Mouse (Mus musculus): Measurements from ENCODE around the gene Tesc.
A peak's percentile ranks its signal among the peaks of the same experiment; 100 is the strongest.

The Tesc gene

DNA sequence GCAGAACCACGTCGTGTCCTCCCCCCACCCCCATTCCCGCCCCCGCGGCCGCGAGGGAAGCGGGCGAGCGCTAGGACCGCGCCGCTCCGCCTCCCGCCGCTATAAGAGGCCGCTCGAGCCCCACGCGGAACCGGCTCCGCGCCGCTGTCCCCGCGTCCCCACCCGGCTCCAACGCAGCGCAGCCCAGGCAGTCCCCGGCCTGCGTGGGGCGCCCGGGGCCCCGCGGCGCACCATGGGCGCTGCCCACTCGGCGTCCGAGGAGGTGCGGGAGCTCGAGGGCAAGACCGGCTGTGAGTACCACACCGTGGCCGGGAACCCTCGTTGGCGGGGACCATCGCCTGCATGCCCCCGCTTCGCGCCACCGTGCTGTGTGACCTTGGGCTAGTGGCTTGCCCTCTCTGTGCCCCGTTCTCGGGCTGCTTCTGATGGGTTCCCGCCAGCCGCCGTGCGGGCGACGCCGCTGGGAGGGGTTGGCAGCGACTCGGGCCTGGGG, at the start of gene Tesc:
TSS of gene Tesc (plus strand) at position 46 of the 493 bp plus-strand sequence.
- DNase-seq: no peak

- DNase-seq: no peak
These were observed 49.3 kb upstream of the Tesc start for GRCm38 (mm10) chr5:117978159-117978697.

GRCm38 (mm10) chr5:117979082-117979481, 48.5 kb upstream of the Tesc start:
- DNase-seq: peak; percentile 35

- no peak for DNase-seq
These were observed 46.6 kb upstream of the Tesc start for GRCm38 (mm10) chr5:117980921-117981320.

DNA sequence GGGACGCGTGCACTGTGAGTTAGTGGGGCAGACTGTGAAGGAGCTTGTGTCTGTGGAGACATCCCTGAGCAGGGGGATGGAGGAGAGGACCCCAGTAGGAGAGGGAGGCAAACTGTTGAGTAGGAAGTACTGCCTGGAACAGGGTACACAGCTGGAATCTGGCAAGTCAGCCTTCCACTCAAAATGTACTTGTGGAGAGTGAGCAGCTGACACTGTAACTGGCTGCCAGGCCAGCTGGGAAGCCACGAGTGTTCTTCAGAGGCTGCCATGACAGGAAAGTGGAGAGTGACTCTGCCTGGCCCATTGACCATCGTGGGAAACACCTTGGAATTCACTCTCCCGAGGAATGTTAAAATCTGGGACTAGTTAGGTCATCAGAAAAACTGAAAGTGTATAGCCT, 45.6 kb upstream of the Tesc start:
- no peak for DNase-seq

DNA sequence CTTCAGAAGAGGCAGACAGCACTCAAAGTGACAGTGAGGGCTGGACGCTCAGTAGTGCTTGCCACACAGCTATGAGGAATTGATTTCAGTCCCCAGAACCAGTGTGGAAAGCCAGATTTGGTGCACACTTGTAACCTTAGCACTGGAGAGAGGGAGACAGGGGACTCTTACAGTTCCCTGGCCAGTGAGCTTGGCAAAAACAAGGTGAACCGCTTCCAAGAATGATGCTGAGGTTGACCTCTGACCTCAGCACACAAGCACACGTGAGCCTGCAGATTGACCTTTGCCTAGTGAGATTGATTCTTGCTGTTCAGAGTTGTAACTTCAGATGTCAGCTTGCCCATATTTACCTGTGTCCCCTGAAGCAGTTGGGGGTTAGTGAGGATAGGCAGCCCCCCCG, 41.2 kb upstream of the Tesc start:
- DNase-seq: peak; percentile 92

- DNase-seq: no peak
These were observed 39.7 kb upstream of the Tesc start for GRCm38 (mm10) chr5:117987891-117988290.

DNA sequence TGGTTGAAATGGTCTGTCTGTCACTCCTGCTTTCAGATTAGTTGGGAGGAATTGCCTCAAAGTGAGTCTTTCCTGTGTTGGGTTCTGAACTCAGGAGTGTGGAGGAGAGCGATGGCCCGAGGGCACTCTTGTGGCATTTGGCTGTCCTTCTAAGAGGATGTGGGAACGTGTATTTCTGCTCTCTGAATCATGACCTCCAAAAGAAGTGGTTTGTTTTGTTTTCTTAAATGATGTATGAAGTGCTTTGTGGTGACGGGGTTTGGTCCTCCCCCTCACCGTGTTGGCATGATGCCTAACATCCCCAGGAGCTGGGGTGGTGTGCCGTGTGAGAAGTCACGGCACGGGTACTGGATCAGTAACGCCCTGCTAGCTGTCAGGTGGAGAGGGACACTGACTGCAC, 39.2 kb upstream of the Tesc start:
- DNase-seq: no peak

DNA sequence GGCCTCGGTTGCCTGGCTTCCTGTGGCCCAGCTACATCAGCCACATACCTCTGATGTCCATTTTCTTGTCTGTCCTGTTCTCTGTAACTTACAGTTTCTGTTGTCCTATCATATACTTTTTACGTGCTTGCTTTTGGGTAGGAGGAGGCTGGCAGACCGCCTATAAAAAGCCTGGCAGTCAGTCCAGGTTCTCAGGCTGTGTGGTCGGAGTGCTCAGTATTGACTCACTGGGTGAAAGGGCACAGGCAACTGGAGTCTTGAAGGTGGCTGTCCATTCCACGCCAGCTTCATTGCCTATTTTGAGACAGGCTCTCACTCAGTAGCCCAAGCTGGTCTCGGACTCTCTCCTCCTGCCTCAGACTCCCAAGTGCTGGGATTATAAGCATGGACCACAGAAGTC, 37.8 kb upstream of the Tesc start:
- DNase-seq: peak; percentile 68

DNA sequence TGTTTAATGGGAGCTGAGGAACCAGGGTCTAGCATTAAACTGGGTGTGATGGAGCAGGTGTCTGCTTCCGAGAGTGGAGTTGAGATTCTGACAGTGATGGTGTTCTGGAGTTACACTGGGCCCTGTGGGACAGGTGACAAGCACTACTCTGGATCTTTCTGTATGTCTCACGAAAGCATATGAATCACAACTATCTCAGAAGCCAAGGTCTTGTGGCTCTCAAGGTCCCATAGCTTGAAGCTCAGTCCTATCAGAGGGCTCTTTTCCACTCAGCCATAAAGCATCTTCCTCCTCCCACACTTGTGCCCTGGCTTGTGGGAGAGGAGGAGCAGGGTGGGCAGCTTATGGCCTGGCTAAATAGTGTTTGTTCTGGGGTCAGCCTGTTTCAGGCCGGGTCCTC, 36.6 kb upstream of the Tesc start:
- DNase-seq: no peak

- no peak for DNase-seq
These were observed 34.0 kb upstream of the Tesc start for GRCm38 (mm10) chr5:117993550-117993949.

DNA sequence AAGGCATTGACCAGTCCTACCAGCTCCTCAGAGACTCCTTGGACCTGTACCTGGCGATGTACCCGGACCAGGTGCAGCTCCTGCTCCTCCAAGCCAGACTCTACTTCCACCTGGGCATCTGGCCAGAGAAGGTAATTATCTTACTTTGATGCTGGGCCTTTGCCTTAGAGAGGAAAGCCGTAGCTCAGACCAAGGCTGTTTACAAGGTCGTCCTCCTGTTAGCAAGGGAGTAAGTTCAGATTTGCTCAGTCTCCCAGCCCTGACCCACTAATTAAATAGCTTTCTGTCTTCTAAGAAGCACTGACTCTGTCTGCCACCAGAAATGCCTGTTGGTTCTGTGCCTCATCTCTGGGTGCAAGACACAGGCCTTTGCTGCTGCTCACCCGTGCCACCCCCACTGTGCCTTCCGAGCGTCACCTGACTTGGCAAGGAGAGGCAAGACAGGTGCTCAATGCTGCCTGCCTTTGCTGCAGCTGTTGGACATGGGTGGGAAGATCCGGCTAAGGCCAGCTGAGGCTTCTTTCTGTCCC, 32.1 kb upstream of the Tesc start:
- DNase-seq: peak; percentile 74

DNA sequence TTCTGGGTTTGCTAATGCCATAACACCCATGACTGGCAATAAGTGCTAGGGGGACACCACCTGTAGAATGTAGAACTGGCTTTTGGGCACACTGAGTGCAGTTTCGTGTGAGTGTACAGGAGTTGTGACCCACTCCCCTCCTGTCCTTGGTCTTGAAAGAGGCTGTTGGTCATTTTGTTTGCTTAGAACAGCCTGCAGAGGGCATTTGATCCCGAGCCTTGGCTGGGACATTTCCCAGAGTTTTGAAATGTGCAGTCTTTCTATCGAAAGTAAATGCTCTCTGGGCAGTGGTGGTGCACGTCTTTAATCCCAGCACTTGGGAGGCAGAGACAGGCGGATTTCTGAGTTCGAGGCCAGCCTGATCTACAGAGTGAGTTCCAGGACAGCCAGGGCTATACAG, 31.6 kb upstream of the Tesc start:
- no peak for DNase-seq

GRCm38 (mm10) chr5:117996581-117996980, 31.0 kb upstream of the Tesc start:
- DNase-seq: no peak

DNA sequence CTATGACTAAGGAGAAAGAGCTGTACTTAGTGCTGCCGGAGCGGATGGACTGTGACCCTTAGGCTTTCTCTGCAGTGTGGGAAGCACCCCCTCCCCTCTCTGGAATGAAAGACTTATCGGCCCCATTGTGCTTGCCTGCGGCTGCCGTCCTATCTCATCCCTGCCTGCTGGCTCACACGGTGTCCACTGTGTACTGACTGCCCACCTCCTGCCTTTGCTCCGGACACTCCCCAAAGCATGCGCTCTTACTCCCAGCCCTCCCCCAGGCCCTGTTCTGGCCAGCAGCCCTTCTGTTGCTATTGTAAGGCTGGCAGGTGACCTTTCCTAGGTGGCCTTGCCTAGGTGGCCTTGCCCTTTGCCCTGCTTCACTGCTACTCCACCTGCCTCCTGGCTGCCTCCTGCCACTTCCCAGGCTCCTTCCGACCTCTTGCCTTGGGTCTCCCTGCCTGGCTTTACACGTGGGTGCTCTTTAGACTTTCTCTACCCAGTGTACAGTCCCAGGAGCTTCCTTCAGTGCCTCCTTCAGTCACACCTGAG, 30.0 kb upstream of the Tesc start:
- peak; percentile 82 for DNase-seq

DNA sequence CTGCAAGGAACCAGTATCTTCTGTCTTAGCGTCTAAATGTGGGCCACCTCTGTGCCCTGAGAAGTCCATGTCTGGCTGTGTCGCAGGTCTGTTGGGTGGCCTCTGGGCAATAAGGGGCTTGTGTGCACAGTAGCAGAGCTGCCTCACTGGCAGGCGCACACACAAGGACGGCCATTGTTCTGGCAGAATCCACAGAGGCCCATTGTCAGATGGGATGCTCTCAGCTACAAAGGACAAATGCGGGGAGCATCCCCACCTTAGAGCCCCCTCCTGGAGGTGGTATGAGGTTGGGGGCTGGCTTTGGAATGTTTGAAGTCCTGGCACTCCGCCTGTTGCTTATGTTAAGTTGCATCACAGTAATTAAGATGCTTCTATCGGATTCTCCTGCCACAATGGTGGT, 28.5 kb upstream of the Tesc start:
- DNase-seq: no peak

DNA sequence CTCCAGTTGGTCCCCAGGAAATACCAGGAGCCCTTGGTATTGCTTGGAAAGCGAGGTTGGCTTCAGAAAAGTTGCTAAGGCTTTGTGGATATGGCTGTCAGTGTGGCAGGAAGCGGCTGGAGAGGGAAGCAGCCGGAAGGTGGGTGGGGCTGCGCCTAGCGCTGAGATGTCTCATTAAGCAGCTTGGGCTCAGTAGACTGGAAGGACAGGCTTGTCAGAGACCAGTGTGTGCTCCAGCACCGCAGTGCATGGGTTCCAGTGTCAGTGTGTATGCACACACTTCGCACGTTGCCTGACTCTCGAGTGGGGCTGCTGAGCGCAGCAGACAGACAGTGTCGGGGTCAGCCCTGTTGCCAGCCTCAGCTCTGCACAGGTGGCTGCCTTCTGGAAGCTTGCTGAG, 28.0 kb upstream of the Tesc start:
- DNase-seq: no peak

- DNase-seq: peak; percentile 74
These were observed 25.5 kb upstream of the Tesc start for GRCm38 (mm10) chr5:118002059-118002458.

DNA sequence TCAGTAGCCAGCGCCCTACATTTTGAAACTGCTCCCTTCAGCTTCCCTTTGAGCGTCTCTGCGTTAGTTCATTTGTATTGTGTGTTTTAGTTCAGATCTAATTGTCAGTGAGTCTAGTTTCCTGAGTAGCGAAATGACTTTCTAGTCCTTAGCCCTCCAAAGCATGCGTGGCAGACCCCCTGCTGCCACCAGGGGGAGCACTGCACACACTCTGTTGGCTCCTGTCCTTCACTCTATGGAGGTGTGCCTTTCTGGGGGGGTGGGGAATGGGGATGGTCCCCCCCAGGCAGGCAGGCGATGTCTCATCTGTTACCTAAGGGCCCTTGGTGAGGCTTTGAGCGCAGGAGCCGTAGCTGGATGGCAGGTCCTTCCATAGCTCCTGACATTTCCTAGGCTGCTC, 22.9 kb upstream of the Tesc start:
- DNase-seq: peak; percentile 62

- DNase-seq: peak; percentile 61
These were observed 21.8 kb upstream of the Tesc start for GRCm38 (mm10) chr5:118005728-118006127.

GRCm38 (mm10) chr5:118008344-118008743, 19.2 kb upstream of the Tesc start:
- no peak for DNase-seq

- DNase-seq: no peak
These were observed 16.7 kb upstream of the Tesc start for GRCm38 (mm10) chr5:118010872-118011271.

DNA sequence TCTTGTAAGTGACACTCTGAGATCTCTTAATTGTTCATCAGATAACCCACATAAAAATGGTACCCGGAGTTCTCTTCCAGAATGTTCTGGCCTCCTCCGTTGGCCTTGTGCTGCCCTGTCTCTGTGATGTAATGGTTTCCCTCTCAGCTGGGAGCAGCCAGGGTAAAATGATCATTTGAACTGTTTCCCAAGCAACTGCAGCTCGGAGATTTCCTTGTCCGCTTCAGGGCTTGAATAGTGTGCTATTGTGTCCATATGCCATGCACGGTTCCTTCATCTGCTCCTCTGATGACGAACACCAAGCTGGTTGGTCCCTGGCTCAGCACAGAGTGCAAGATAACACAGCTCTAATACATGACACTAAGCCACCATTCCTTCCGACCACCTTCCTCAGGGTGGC, 15.7 kb upstream of the Tesc start:
- DNase-seq: no peak

- DNase-seq: peak; percentile 87
These were observed 12.5 kb upstream of the Tesc start for GRCm38 (mm10) chr5:118015028-118015427.

DNA sequence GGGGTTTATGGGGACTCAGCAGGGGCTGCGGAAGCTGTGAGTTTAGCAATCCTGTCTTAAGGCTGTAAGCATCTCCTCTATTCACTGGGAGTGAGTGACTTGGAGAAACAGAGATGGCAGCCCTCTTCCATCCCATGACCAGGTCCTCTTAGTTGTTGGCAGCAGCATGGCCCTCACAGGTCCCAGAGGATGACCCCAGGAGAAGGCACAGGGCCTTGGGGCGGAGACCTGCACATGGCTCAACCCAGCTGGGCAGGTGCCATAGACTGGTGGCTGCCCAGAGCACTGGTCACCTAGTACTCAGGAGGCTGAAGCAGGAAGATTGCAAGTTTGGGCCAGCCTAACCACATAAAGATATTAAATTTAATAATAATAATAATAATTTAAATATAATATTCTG, 11.9 kb upstream of the Tesc start:
- no peak for DNase-seq

Measured in kidney, adult 9 months (tissue).